Mouse (Mus musculus) limb, embryonic 11.5 days (tissue): ENCODE results near the gene Pfkfb3. TPM values are rescaled to one million over a fixed set of nuclear protein-coding genes. Genes with fewer than 3 reads are reported as not detected.

Source experiments
- ATAC-seq: fragments of 200-750 bp; cut with Nextera tagmentation; 2 replicates; pipeline ENCODE4 v1.8.0; 2017; ENCODE audit warnings: low read depth; ENCODE audit not compliant: insufficient number of reproducible peaks, low FRiP score, low TSS enrichment
- DNase-seq: peaks from one replicate; pipeline ENCODE4 v3.0.0-alpha.2; 2015; ENCODE audit warnings: low spot score
- H3K27ac ChIP-seq: fragments of 300-500 bp; sonication (generic); replicated peaks from 2 replicates; pipeline ENCODE4 v1.5.1; 2014; ENCODE audit warnings: low read depth, mild to moderate bottlenecking, low read length
- H3K27me3 ChIP-seq: fragments of 300-500 bp; sonication (generic); 2 replicates; pipeline ENCODE4 v1.6.1; 2014; ENCODE audit warnings: mild to moderate bottlenecking, low read length, mixed read lengths; ENCODE audit not compliant: control insufficient read depth, insufficient read depth
- H3K36me3 ChIP-seq: fragments of 300-500 bp; sonication (generic); 2 replicates; pipeline ENCODE4 v1.6.1; 2014; ENCODE audit warnings: mild to moderate bottlenecking, low read length, moderate library complexity, mixed read lengths; ENCODE audit not compliant: control insufficient read depth, insufficient read depth
- H3K4me1 ChIP-seq: fragments of 300-500 bp; sonication (generic); 2 replicates; pipeline ENCODE4 v1.6.1; 2014; ENCODE audit warnings: low read length, mixed read lengths; ENCODE audit not compliant: control insufficient read depth, insufficient read depth
- H3K4me2 ChIP-seq: fragments of 300-500 bp; sonication (generic); 2 replicates; pipeline ENCODE4 v1.6.1; 2014; ENCODE audit warnings: low read depth, mild to moderate bottlenecking, moderate library complexity; ENCODE audit not compliant: severe bottlenecking
- H3K4me3 ChIP-seq: fragments of 300-500 bp; sonication (generic); 2 replicates; pipeline ENCODE4 v1.5.1; 2014; ENCODE audit warnings: low read depth, low read length
- H3K9ac ChIP-seq: fragments of 300-500 bp; sonication (generic); 2 replicates; pipeline ENCODE4 v1.6.1; 2014; ENCODE audit warnings: mild to moderate bottlenecking, low read length
- H3K9me3 ChIP-seq: fragments of 300-500 bp; sonication (generic); 2 replicates; pipeline ENCODE4 v1.6.1; 2016; ENCODE audit warnings: low read length; ENCODE audit not compliant: control insufficient read depth
- WGBS: fragments of 180-500 bp; shearing (Covaris S2); extraction: QIAGEN DNeasy Blood & Tissue Kit; methylation state at CpG from one replicate; pipeline ENCODE4 v1.1.7; 2014; 5-methylcytosine and 5-hydroxymethylcytosine counted together
- polyA plus RNA-seq: library from polyadenylated mRNA; unstranded; fragments of >200 nt; fragmentation: Nextera tagmentation; extraction: Ambion mirVana; gene quantifications from 2 replicates; pipeline ENCODE4 v1.2.1, GENCODE M21; 2014

Gene Pfkfb3
- polyA plus RNA-seq, 1 experiment from 2014 or later, result 11.7 TPM

- 92% methylated on average over 4 of the region's 4 CpGs for WGBS
- Histone ChIP-seq H3K4me2 (no peak overlapping the region), H3K4me1 (no peaks in the 10 kb centered on the region), H3K27ac (no peak overlapping the region), H3K9me3 (no peaks in the 10 kb centered on the region), H3K27me3 (no peaks in the 10 kb centered on the region), H3K36me3 (no peaks in the 10 kb centered on the region), H3K9ac (no peak overlapping the region), H3K4me3 (no peak overlapping the region)
- no peak for ATAC-seq
- no peak for DNase-seq
These were observed 125.3 kb downstream of the Pfkfb3 start for GRCm38 (mm10) chr2:11428621-11429020.

GRCm38 (mm10) chr2:11427596-11427995 lies 126.3 kb downstream of the Pfkfb3 start:
- H3K9me3 ChIP-seq, result no peaks in the 10 kb centered on the region
- DNase-seq (no peak), ATAC-seq (no peak)
- no peak overlapping the region for H3K4me2 ChIP-seq
- no peaks in the 10 kb centered on the region for H3K27me3 ChIP-seq
- H3K9ac ChIP-seq, result no peak overlapping the region
- 86% methylated on average over 6 of the region's 6 CpGs for WGBS
- no peaks in the 10 kb centered on the region for H3K4me1 ChIP-seq
- no peak overlapping the region for H3K4me3 ChIP-seq
- no peaks in the 10 kb centered on the region for H3K36me3 ChIP-seq
- H3K27ac ChIP-seq, result no peak overlapping the region

DNA sequence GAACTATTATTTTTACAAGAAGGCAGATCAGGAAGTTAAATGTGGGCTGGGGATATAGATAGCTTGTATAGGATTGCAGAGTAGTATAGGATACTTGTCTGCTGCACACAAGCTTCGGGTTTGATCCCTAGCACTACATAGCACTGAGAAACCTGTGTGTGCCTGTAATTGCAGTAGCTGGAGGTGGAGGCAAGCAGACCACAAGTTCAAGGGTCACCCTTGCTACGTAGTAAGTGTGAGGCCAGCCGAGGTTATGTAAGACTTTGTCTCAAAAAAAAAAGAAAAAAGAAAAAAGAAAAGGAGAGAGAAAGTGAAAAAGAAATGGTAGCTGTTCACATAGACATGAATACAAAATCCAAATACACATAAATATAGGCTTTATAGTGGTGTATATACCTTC lies 127.5 kb downstream of the Pfkfb3 start:
- H3K36me3 ChIP-seq, result no peaks in the 10 kb centered on the region
- H3K27ac ChIP-seq, result no peak overlapping the region
- 52% methylated on average over 3 of the region's 3 CpGs for WGBS
- H3K9ac ChIP-seq, result no peak overlapping the region
- H3K4me1 ChIP-seq, result no peaks in the 10 kb centered on the region
- H3K27me3 ChIP-seq, result no peaks in the 10 kb centered on the region
- no peak overlapping the region for H3K4me3 ChIP-seq
- H3K9me3 ChIP-seq, result no peaks in the 10 kb centered on the region
- DNase-seq (no peak), ATAC-seq (no peak)
- no peak overlapping the region for H3K4me2 ChIP-seq

DNA sequence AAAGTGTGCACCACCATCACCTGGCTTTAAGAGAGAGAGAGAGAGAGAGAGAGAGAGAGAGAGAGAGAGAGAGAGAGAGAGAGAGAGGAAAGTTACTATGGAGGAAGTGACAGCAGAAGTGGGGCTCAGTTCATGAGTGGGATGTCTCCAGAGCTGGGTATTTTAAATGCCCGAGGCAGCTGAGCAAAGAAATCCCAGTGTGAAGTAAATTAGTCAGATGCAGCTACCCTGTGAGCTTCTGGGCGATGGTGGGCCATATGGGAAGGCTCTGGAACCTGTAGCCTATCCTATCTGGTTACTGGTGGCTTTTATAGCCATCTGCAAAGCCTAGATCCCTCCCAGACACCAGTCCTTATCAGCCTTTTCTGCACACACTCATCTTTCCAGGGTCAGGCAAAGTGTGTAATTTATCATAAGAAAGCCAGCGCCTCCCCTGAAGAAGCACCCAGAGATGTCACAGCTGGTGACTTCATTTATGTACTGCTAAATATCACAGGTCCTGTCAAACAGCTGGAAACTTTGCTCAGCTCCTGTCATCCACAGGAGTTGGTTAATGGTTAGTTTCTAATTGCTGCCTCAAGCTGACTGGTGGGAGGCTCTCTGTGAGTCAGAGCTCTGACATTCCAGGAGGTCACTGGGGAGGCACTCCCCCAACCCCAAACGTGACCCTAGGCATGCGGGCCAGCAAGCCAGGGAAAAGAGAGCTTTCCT lies 128.3 kb downstream of the Pfkfb3 start:
- DNase-seq (no peak), ATAC-seq (no peak)
- 7% methylated on average over 5 of the region's 5 CpGs for WGBS
- H3K4me2 ChIP-seq, result no peak overlapping the region
- H3K9ac ChIP-seq, result no peak overlapping the region
- no peaks in the 10 kb centered on the region for H3K9me3 ChIP-seq
- no peak overlapping the region for H3K27ac ChIP-seq
- no peaks in the 10 kb centered on the region for H3K4me1 ChIP-seq
- no peak overlapping the region for H3K4me3 ChIP-seq
- H3K36me3 ChIP-seq, result no peaks in the 10 kb centered on the region
- no peaks in the 10 kb centered on the region for H3K27me3 ChIP-seq

- H3K9me3 ChIP-seq, result no peaks in the 10 kb centered on the region
- 74% methylated on average over 5 of the region's 5 CpGs for WGBS
- H3K9ac ChIP-seq, result no peak overlapping the region
- H3K4me2 ChIP-seq, result no peak overlapping the region
- no peak for DNase-seq
- no peak for ATAC-seq
- H3K27ac ChIP-seq, result no peak overlapping the region
- no peaks in the 10 kb centered on the region for H3K4me1 ChIP-seq
- no peak overlapping the region for H3K4me3 ChIP-seq
- H3K27me3 ChIP-seq, result no peaks in the 10 kb centered on the region
- no peaks in the 10 kb centered on the region for H3K36me3 ChIP-seq
These were observed 129.6 kb downstream of the Pfkfb3 start for GRCm38 (mm10) chr2:11424252-11424651.

DNA sequence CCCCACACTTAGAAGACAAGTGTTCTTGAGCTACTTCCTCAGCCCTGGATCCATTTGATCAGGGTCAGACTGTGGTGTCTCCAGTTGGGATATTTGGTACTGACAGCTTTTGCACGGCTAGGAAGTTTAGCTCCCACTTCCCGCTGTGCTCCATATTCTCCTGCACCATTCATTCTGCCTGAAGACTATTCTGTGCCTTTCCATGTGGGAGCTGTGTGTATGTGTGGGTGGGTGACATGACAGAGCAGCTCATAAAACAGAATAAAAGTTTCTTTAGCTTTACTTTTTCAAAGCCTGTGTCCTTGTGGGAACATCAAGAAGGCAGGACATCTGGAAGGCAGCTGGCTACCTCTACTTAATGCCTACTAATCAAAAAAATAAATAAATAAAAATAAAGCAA lies 130.5 kb downstream of the Pfkfb3 start:
- 81% methylated on average over 2 of the region's 2 CpGs for WGBS
- ATAC-seq (no peak), DNase-seq (no peak)
- Histone ChIP-seq H3K27ac (no peak overlapping the region), H3K9me3 (no peaks in the 10 kb centered on the region), H3K4me2 (no peak overlapping the region), H3K4me1 (no peaks in the 10 kb centered on the region), H3K4me3 (no peak overlapping the region), H3K36me3 (no peaks in the 10 kb centered on the region), H3K27me3 (no peaks in the 10 kb centered on the region), H3K9ac (no peak overlapping the region)

DNA sequence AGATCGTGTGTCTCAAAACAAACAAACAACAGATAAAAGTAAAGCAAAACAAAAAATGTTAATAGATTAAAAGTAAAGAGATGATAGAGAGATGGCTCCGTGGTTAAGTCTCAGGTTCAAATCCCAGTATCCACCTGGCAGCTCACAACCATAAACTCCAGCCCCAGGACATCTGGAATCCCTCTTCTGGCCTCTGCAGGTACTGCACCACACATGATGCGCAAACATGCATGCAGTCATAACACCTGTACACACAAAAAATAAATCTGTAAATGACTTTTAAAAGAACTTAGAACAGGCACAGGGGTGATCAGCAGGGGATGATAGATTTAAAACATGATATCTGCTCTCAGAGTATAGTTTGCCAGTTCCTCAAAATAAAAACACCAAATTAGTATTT lies 131.5 kb downstream of the Pfkfb3 start:
- H3K4me2 ChIP-seq, result no peak overlapping the region
- H3K27me3 ChIP-seq, result no peaks in the 10 kb centered on the region
- no peak overlapping the region for H3K9ac ChIP-seq
- no peaks in the 10 kb centered on the region for H3K4me1 ChIP-seq
- H3K27ac ChIP-seq, result no peak overlapping the region
- H3K9me3 ChIP-seq, result no peaks in the 10 kb centered on the region
- H3K4me3 ChIP-seq, result no peak overlapping the region
- H3K36me3 ChIP-seq, result no peaks in the 10 kb centered on the region
- no peak for DNase-seq
- 82% methylated on average over 3 of the region's 3 CpGs for WGBS
- ATAC-seq, result no peak
